Mouse (Mus musculus) forebrain, embryonic 14.5 days (tissue): Measurements from ENCODE around the gene Cdh4. TPM values are rescaled to one million over a fixed set of nuclear protein-coding genes. Genes with fewer than 3 reads are reported as not detected.

Source experiments
- ATAC-seq: fragments of 200-750 bp; cut with Nextera tagmentation; 2 replicates; pipeline ENCODE4 v1.8.0; 2017; ENCODE audit warnings: mild to moderate bottlenecking, moderate library complexity
- DNase-seq: peaks from one replicate; pipeline ENCODE4 v3.0.0-alpha.2; 2015; ENCODE audit warnings: low spot score
- H3K27ac ChIP-seq: fragments of 300-500 bp; sonication (generic); 2 replicates; pipeline ENCODE4 v1.5.1; 2014; ENCODE audit warnings: low read depth, mild to moderate bottlenecking, control low read depth, low read length, moderate library complexity
- H3K27me3 ChIP-seq: fragments of 300-500 bp; sonication (generic); replicated peaks from 2 replicates; pipeline ENCODE4 v1.6.1; 2014; ENCODE audit warnings: low read length, control low read depth, mixed read lengths; ENCODE audit not compliant: control insufficient read depth, insufficient read depth
- H3K36me3 ChIP-seq: fragments of 300-500 bp; sonication (generic); 2 replicates; pipeline ENCODE4 v1.6.1; 2014; ENCODE audit warnings: low read length, control low read depth; ENCODE audit not compliant: control insufficient read depth, insufficient read depth
- H3K4me1 ChIP-seq: fragments of 300-500 bp; sonication (generic); 2 replicates; pipeline ENCODE4 v1.6.1; 2014; ENCODE audit warnings: antibody characterized with exemption, low read length, control low read depth; ENCODE audit not compliant: control insufficient read depth, insufficient read depth
- H3K4me2 ChIP-seq: fragments of 300-500 bp; sonication (generic); 2 replicates; pipeline ENCODE4 v1.6.1; 2014; ENCODE audit warnings: mild to moderate bottlenecking, control low read depth, low read length
- H3K4me3 ChIP-seq: fragments of 300-500 bp; sonication (generic); 2 replicates; pipeline ENCODE4 v1.5.1; 2014; ENCODE audit warnings: low read depth, low read length, control low read depth
- H3K9ac ChIP-seq: fragments of 300-500 bp; sonication (generic); 2 replicates; pipeline ENCODE4 v1.6.1; 2014; ENCODE audit warnings: mild to moderate bottlenecking, low read length, control low read depth, moderate library complexity
- H3K9me3 ChIP-seq: fragments of 300-500 bp; sonication (generic); replicated peaks from 2 replicates; pipeline ENCODE4 v1.6.1; 2016; ENCODE audit warnings: low read length, control low read depth, mixed read lengths; ENCODE audit not compliant: control insufficient read depth
- WGBS: fragments of 180-500 bp; shearing (Covaris S2); extraction: QIAGEN DNeasy Blood & Tissue Kit; methylation state at CpG from one replicate; pipeline ENCODE4 v1.1.7; 2014; 5-methylcytosine and 5-hydroxymethylcytosine counted together
- polyA plus RNA-seq: library from polyadenylated mRNA; unstranded; fragments of >200 nt; fragmentation: Nextera tagmentation; extraction: Ambion mirVana; gene quantifications from 2 replicates; pipeline ENCODE4 v1.2.1, GENCODE M21; 2014

Gene Cdh4
- polyA plus RNA-seq, 1 experiment from 2014 or later: 35.0 TPM

GRCm38 (mm10) chr2:179537390-179537789 is 95.2 kb downstream of the Cdh4 start:
- ATAC-seq (peak; percentile 97), DNase-seq (peak; percentile 96)
- Histone ChIP-seq H3K36me3 (no peaks in the 10 kb centered on the region), H3K4me2 (peak overlapping the region; percentile 18), H3K9ac (peak overlapping the region; percentile 36; the same call in 1 of the 2 replicates), H3K9me3 (no peaks in the 10 kb centered on the region), H3K27me3 (no peaks in the 10 kb centered on the region), H3K27ac (peak overlapping the region; percentile 80), H3K4me3 (no peak overlapping the region), H3K4me1 (peaks cover 39% of the 10 kb centered on the region)
- under 1% methylated on average over 19 of the region's 19 CpGs for WGBS

GRCm38 (mm10) chr2:179537800-179538450 is 95.7 kb downstream of the Cdh4 start:
- Histone ChIP-seq H3K4me1 (peaks cover 39% of the 10 kb centered on the region), H3K4me2 (peak overlapping the region; percentile 18), H3K27me3 (no peaks in the 10 kb centered on the region), H3K9me3 (no peaks in the 10 kb centered on the region), H3K4me3 (no peak overlapping the region), H3K9ac (peak overlapping the region; percentile 36; the same call in 1 of the 2 replicates), H3K27ac (peak overlapping the region; percentile 80), H3K36me3 (no peaks in the 10 kb centered on the region)
- 4% methylated on average over 3 of the region's 3 CpGs for WGBS
- ATAC-seq (peak; percentile 18), DNase-seq (no peak)

- Histone ChIP-seq H3K27me3 (no peaks in the 10 kb centered on the region), H3K4me1 (peaks cover 33% of the 10 kb centered on the region), H3K4me2 (no peak overlapping the region), H3K9ac (no peak overlapping the region), H3K9me3 (no peaks in the 10 kb centered on the region), H3K27ac (no peak overlapping the region), H3K36me3 (no peaks in the 10 kb centered on the region), H3K4me3 (no peak overlapping the region)
- ATAC-seq (no peak), DNase-seq (no peak)
- 36% methylated on average over 4 of the region's 4 CpGs for WGBS
Measured at GRCm38 (mm10) chr2:179538535-179538934, 96.3 kb downstream of the Cdh4 start.

GRCm38 (mm10) chr2:179539532-179540245 is 97.5 kb downstream of the Cdh4 start:
- Histone ChIP-seq H3K27me3 (no peaks in the 10 kb centered on the region), H3K9me3 (no peaks in the 10 kb centered on the region), H3K4me1 (peaks cover 33% of the 10 kb centered on the region), H3K4me3 (no peak overlapping the region), H3K36me3 (no peaks in the 10 kb centered on the region), H3K9ac (no peak overlapping the region; the same call in 1 of the 2 replicates), H3K4me2 (no peak overlapping the region), H3K27ac (no peak overlapping the region)
- WGBS: 4% methylated on average over 9 of the region's 9 CpGs
- no peak for DNase-seq
- no peak for ATAC-seq

GRCm38 (mm10) chr2:179541096-179541495 is 98.9 kb downstream of the Cdh4 start:
- no peaks in the 10 kb centered on the region for H3K9me3 ChIP-seq
- no peak for DNase-seq
- ATAC-seq: no peak

GRCm38 (mm10) chr2:179547627-179548026 is 105.4 kb downstream of the Cdh4 start:
- no peak for ATAC-seq
- Histone ChIP-seq H3K4me2 (no peak overlapping the region), H3K27me3 (no peaks in the 10 kb centered on the region), H3K9ac (no peak overlapping the region), H3K36me3 (no peaks in the 10 kb centered on the region), H3K27ac (no peak overlapping the region), H3K4me1 (no peaks in the 10 kb centered on the region), H3K9me3 (no peaks in the 10 kb centered on the region), H3K4me3 (no peak overlapping the region)
- no peak for DNase-seq
- whole genome bisulfite sequencing: 76% methylated on average over 5 of the region's 5 CpGs

More at GRCm38 (mm10) chr2:179541096-179541495, 98.9 kb downstream of the Cdh4 start:
- no peak overlapping the region for H3K9ac ChIP-seq
- 95% methylated on average over 4 of the region's 4 CpGs for WGBS
- no peak overlapping the region for H3K27ac ChIP-seq
- H3K4me3 ChIP-seq: no peak overlapping the region
- no peaks in the 10 kb centered on the region for H3K36me3 ChIP-seq
- peaks cover 24% of the 10 kb centered on the region for H3K4me1 ChIP-seq
- H3K4me2 ChIP-seq: no peak overlapping the region
- no peaks in the 10 kb centered on the region for H3K27me3 ChIP-seq

GRCm38 (mm10) chr2:179555928-179556327 is 113.7 kb downstream of the Cdh4 start:
- no peak for DNase-seq
- Histone ChIP-seq H3K27ac (no peak overlapping the region), H3K4me3 (no peak overlapping the region), H3K9me3 (no peaks in the 10 kb centered on the region), H3K4me2 (no peak overlapping the region), H3K9ac (no peak overlapping the region), H3K36me3 (no peaks in the 10 kb centered on the region), H3K4me1 (peaks cover 6% of the 10 kb centered on the region; the same call in 1 of the 2 replicates), H3K27me3 (no peaks in the 10 kb centered on the region)
- no peak for ATAC-seq
- 76% methylated on average over 4 of the region's 4 CpGs for WGBS

GRCm38 (mm10) chr2:179562350-179562749 is 120.1 kb downstream of the Cdh4 start:
- 89% methylated on average over 2 of the region's 2 CpGs for WGBS
- H3K4me3 ChIP-seq: no peak overlapping the region
- no peaks in the 10 kb centered on the region for H3K9me3 ChIP-seq
- no peak overlapping the region for H3K9ac ChIP-seq
- H3K36me3 ChIP-seq: no peaks in the 10 kb centered on the region
- ATAC-seq (no peak), DNase-seq (no peak)
- no peak overlapping the region for H3K4me2 ChIP-seq
- H3K27ac ChIP-seq: no peak overlapping the region
- H3K27me3 ChIP-seq: no peaks in the 10 kb centered on the region
- peaks cover 11% of the 10 kb centered on the region; the same call in 1 of the 2 replicates for H3K4me1 ChIP-seq

- ATAC-seq (peak; percentile 30; the same call in 1 of the 2 replicates), DNase-seq (peak; percentile 32)
- Histone ChIP-seq H3K27me3 (no peaks in the 10 kb centered on the region), H3K27ac (peak overlapping the region; percentile 21; the same call in 1 of the 2 replicates), H3K9ac (no peak overlapping the region), H3K4me1 (peaks cover 15% of the 10 kb centered on the region), H3K4me2 (no peak overlapping the region), H3K36me3 (no peaks in the 10 kb centered on the region), H3K9me3 (no peaks in the 10 kb centered on the region), H3K4me3 (no peak overlapping the region)
- 34% methylated on average over 12 of the region's 12 CpGs for WGBS
Measured at GRCm38 (mm10) chr2:179565611-179566010, 123.4 kb downstream of the Cdh4 start.
